Mouse (Mus musculus) cortical plate, adult 2 months (tissue): ENCODE measurements around the gene Ciita. TPM values are rescaled to one million over a fixed set of nuclear protein-coding genes. Genes with fewer than 3 reads are reported as not detected.

Experiments
- H3K27ac ChIP-seq: fragments of 200-500 bp; 2 replicates; pipeline ENCODE4 v1.5.1; 2012; ENCODE audit warnings: low read length, control low read depth, inconsistent platforms; ENCODE audit not compliant: insufficient read depth
- H3K4me1 ChIP-seq: fragments of 200-500 bp; 2 replicates; pipeline ENCODE4 v1.6.1; 2011; ENCODE audit warnings: low read length; ENCODE audit not compliant: control insufficient read depth, insufficient read depth
- H3K4me3 ChIP-seq: fragments of 200-500 bp; 2 replicates; pipeline ENCODE4 v1.5.1; 2011; ENCODE audit warnings: mild to moderate bottlenecking, low read length, control low read depth; ENCODE audit not compliant: insufficient read depth
- CTCF ChIP-seq: fragments of 200-500 bp; IDR thresholded peaks from 2 replicates; pipeline ENCODE4 v1.5.1; 2011; ENCODE audit warnings: mild to moderate bottlenecking, control low read depth, low read length; ENCODE audit not compliant: insufficient read depth; ENCODE audit errors: extremely low read depth
- POLR2A ChIP-seq: fragments of 200-500 bp; IDR thresholded peaks from 2 replicates; pipeline ENCODE4 v1.6.1; 2011; ENCODE audit warnings: mild to moderate bottlenecking, low read length, control low read depth; ENCODE audit not compliant: insufficient read depth; ENCODE audit errors: extremely low read depth
- polyA plus RNA-seq: library from polyadenylated mRNA; depleted of rRNA; stranded (reverse); fragments of >200 nt; gene quantifications from 2 replicates; pipeline ENCODE4 v1.2.3, GENCODE M21; 2012

Ciita gene
- polyA plus RNA-seq, 1 experiment: 0.06 TPM

DNA sequence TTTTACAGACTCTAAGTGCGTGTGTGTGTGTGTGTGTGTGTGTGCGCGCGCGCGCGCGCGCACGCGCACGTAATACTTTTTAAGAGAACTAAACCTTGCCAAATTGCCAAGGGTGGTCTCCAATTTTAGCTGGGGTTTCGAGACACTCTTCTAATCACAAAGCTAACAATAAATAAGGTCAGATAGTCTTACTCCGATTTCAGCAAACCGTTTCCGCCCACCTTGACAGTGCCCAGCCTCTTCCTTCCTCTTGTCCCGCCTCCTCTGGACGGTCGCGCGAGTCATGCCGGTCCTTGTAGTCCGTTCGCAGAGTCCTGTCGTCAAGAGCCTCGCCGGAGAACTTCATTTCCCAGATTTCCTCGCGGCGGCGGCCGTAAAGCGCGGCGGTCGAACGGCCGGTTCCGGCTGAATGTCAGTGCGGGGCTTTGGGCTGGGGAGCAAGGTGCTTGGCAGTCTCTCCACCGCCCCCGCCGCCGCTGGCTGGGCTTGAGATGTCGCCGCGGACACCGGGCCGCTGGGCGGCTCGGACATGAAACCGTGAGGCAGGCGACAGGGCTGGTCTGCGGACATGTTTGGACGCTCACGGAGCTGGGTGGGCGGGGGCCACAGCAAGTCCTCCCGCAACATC lies 65.2 kb downstream of the Ciita start, which contains the start of gene Clec16a:
Clec16a (plus strand) TSS at position 345 of the 628 bp plus-strand sequence.
- Histone ChIP-seq H3K4me3 (peak within 1 kb of the TSS; percentile 89), H3K4me1 (peaks cover 14% of the 10 kb centered on the region), H3K27ac (0 out of 2 replicates have a peak within 1 kb of the TSS, but pooled peaks have one; percentile 8)
- peak; percentile 68 for TF ChIP-seq POLR2A
- no peak for TF ChIP-seq CTCF

DNA sequence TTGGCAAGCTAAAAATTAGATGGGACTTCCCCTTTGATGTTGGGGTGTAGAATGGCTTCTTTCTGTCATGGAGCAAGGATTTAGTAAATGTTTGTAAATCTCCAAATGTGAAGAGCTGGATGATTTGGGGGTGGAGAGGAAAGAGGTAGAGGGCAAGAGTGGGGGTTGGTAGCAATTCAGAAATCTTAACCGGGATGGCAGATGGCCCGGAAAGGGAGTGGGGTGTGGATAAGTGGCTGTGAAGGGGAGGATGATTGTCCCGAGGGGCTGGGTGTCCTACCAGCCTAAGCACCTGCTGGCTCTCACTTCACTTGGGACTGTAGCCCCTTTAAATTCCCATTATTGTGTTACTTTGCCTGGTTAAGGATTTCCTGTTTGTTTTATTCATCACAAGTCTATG lies 67.0 kb downstream of the Ciita start:
- TF ChIP-seq POLR2A: no peak
- no peak for TF ChIP-seq CTCF
- peaks cover 15% of the 10 kb centered on the region for H3K4me1 ChIP-seq
- H3K4me3 ChIP-seq: no peak overlapping the region
- H3K27ac ChIP-seq: no peak overlapping the region

DNA sequence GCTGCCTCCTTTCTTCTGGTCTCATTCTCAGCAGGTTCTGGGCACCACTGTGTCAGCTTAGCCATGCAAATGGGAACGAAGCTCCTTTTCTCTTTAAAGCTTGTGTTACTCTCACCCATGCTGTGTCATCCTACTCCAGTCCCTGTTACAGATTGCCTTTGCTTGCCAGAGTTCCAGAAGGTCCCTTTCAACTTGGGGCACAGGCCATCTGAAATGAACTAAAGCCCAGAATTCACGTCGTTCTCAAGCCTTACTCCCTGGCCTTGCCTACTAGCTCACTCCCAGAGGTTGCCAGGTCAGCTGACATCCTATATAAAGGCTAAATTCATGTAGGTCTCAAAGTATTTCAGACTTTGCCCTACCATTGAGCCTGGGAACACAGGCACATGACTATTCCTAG lies 69.1 kb downstream of the Ciita start:
- TF ChIP-seq CTCF (no peak), POLR2A (no peak)
- no peak overlapping the region for H3K27ac ChIP-seq
- H3K4me3 ChIP-seq: no peak overlapping the region
- peaks cover 15% of the 10 kb centered on the region for H3K4me1 ChIP-seq

DNA sequence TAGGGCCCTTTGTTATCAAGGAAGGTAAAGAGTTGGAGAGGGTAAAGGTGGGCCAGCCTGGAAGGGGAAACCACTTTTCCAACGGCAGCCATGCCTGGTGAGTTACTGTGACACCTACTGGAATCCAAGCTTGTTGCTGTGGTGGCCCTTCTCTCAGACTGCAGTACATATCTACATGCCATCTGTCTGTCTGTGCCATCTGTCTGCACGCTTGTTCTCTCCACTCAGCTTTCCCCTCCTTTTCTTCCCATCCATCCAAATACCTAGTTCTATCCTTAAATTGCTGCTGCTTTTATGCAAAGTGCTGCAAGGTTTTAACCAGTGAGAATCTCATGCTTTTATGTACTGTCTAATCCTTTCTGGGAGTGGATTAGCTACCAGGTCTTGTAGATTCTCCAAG lies 69.7 kb downstream of the Ciita start:
- Histone ChIP-seq H3K4me3 (no peak overlapping the region), H3K4me1 (peaks cover 15% of the 10 kb centered on the region), H3K27ac (peak overlapping the region; percentile 18; the same call in 1 of the 2 replicates)
- no peak for TF ChIP-seq CTCF
- no peak for TF ChIP-seq POLR2A

DNA sequence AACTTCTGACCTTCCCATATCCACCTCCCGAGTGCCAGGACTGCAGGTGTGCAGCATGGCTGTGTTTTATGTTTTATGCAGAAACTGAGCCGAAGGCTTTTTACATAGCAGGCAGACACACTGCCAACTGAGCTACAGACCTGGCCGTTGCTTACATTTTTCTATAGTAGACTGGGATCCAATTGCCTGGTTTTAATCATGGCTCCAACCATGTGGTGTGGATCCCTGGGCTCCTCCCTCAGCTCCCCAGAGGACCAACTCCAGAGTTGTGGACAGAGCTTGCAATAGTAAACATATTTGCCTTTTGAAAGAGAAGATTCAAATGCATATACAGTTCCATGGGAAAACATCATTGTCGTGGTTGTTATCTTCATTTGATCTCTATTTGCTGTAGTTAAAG lies 71.7 kb downstream of the Ciita start:
- Histone ChIP-seq H3K27ac (no peak overlapping the region), H3K4me3 (no peak overlapping the region), H3K4me1 (peaks cover 15% of the 10 kb centered on the region)
- TF ChIP-seq CTCF (no peak), POLR2A (no peak)

DNA sequence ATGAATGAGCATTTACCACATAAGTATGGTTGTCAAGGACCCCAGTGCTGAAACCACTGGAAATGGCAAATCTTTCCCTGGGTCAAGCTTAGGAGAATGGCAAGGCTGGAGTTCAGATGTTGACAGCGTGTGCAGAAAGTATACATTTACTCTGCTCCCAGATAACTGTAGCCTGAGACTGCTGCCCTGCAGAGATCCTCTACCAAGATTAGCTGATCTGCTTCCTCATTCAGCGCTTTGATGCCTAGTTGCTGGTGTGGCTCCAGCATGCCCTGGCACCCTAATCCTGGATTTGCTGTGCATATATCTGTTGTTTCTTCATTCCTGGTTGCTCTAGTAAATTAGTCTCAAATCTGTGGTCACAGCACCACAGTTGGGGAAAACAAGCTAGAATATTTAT lies 74.0 kb downstream of the Ciita start:
- Histone ChIP-seq H3K4me3 (no peak overlapping the region), H3K27ac (no peak overlapping the region), H3K4me1 (peaks cover 13% of the 10 kb centered on the region)
- TF ChIP-seq POLR2A: no peak
- TF ChIP-seq CTCF: no peak

DNA sequence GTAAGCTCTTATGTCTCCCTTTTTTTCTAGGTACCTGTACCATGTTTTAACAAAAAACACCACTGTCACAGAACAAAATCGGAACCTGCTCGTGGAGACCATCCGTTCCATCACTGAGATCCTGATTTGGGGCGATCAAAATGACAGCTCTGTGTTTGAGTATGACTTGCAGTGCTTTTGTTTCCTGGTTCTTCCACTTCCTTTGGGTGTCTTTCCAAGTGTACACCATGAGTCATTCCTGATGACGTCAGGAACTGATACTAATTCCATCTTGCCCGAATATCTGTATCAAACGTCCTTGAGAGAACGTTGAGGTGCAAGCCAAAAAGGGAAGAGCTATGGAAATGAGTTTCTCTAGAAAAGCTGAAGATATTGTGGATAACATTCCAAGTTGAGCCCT lies 80.1 kb downstream of the Ciita start:
- no peak overlapping the region for H3K4me3 ChIP-seq
- peak overlapping the region; percentile 75; the same call in 1 of the 2 replicates for H3K27ac ChIP-seq
- TF ChIP-seq POLR2A (no peak), CTCF (no peak)
- H3K4me1 ChIP-seq: peaks cover 5% of the 10 kb centered on the region

DNA sequence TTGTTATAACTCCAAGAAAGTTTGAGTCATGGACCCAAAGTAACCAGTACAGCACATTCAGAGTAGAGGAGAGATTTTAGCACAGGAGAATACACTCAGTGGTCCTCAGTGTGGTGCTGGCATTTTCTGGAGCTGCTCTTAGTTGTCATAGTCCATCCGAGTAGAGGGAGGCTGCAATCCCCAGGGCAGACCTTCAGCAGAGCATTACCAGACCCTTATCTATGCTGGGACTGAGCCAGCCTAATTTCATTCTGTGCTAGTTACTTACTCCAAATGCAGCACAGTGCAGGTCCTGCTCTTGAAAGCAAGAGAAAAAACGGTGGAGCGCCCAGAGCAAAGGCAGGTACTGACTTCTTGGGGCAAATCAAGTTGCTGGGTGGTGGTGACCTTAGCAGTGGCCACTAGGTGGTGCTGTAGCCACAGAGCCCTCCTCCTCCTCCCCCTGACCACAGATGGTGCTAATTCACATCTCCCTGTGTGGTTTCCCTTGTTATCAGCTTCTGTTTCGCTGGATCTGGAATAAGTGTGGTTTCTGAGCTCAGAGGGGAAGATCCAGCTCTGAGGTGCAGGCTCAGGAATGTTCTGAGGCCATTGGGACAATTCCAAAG lies 85.5 kb downstream of the Ciita start:
- H3K27ac ChIP-seq: no peak overlapping the region
- TF ChIP-seq CTCF (peak; percentile 92), POLR2A (no peak)
- peaks cover 4% of the 10 kb centered on the region; the same call in 1 of the 2 replicates for H3K4me1 ChIP-seq
- no peak overlapping the region for H3K4me3 ChIP-seq

DNA sequence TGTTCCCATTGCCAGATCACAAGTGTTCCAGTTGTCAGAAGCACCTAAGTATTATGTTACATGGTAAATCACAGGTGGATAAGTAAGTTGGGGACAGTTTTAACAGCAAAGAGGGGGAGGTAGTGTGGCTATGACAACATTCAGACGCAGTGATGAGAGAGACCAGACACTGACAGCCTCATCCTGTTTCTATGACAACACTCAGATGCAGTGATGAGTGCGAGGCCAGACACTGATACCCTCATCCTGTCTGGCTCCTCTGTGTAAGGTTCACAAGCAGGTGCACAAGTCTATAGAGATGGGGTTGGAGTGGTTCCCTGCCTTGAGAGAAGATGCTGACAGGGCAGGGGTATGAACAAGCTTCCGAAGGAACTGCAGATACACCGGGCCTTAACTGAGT lies 87.3 kb downstream of the Ciita start:
- Histone ChIP-seq H3K27ac (no peak overlapping the region), H3K4me1 (peaks cover 4% of the 10 kb centered on the region; the same call in 1 of the 2 replicates), H3K4me3 (no peak overlapping the region)
- TF ChIP-seq POLR2A: no peak
- TF ChIP-seq CTCF: no peak
